Mouse (Mus musculus) stomach, embryonic 16.5 days (tissue): ENCODE data around the gene Gm6040. TPM values are rescaled to one million over a fixed set of nuclear protein-coding genes. Genes with fewer than 3 reads are reported as not detected.

Experiments
- ATAC-seq: fragments of 200-750 bp; cut with Nextera tagmentation; 2 replicates; pipeline ENCODE4 v1.8.0; 2017; ENCODE audit warnings: moderate number of reproducible peaks, moderate TSS enrichment; ENCODE audit not compliant: insufficient read depth, low FRiP score
- H3K27ac ChIP-seq: fragments of 300-500 bp; sonication (generic); 2 replicates; pipeline ENCODE4 v1.5.1; 2014; ENCODE audit warnings: low read length
- H3K27me3 ChIP-seq: fragments of 300-500 bp; sonication (generic); 2 replicates; pipeline ENCODE4 v1.6.1; 2014; ENCODE audit warnings: low read length, control low read depth, mixed read lengths; ENCODE audit not compliant: control insufficient read depth, insufficient read depth
- H3K36me3 ChIP-seq: fragments of 300-500 bp; sonication (generic); 2 replicates; pipeline ENCODE4 v1.6.1; 2014; ENCODE audit warnings: low read length; ENCODE audit not compliant: control insufficient read depth, insufficient read depth
- H3K4me1 ChIP-seq: fragments of 300-500 bp; sonication (generic); 2 replicates; pipeline ENCODE4 v1.6.1; 2014; ENCODE audit warnings: low read length, control low read depth, mixed read lengths; ENCODE audit not compliant: control insufficient read depth, insufficient read depth
- H3K4me2 ChIP-seq: fragments of 300-500 bp; sonication (generic); 2 replicates; pipeline ENCODE4 v1.6.1; 2014; ENCODE audit warnings: low read depth, low read length, mixed read lengths
- H3K4me3 ChIP-seq: fragments of 300-500 bp; sonication (generic); replicated peaks from 2 replicates; pipeline ENCODE4 v1.5.1; 2014; ENCODE audit warnings: mild to moderate bottlenecking, low read length
- H3K9ac ChIP-seq: fragments of 300-500 bp; sonication (generic); 2 replicates; pipeline ENCODE4 v1.6.1; 2014; ENCODE audit warnings: low read length
- H3K9me3 ChIP-seq: fragments of 300-500 bp; sonication (generic); replicated peaks from 2 replicates; pipeline ENCODE4 v1.6.1; 2016; ENCODE audit warnings: low read length, control low read depth; ENCODE audit not compliant: control insufficient read depth
- WGBS: fragments of 180-500 bp; shearing (Covaris S2); extraction: QIAGEN DNeasy Blood & Tissue Kit; methylation state at CpG from one replicate; pipeline ENCODE4 v1.1.7; 2014; 5-methylcytosine and 5-hydroxymethylcytosine counted together
- polyA plus RNA-seq: library from polyadenylated mRNA; unstranded; fragments of >200 nt; fragmentation: Nextera tagmentation; extraction: Ambion mirVana; gene quantifications from 2 replicates; pipeline ENCODE4 v1.2.1, GENCODE M21; 2015

The Gm6040 gene
- polyA plus RNA-seq: not detected in 2 replicates

DNA sequence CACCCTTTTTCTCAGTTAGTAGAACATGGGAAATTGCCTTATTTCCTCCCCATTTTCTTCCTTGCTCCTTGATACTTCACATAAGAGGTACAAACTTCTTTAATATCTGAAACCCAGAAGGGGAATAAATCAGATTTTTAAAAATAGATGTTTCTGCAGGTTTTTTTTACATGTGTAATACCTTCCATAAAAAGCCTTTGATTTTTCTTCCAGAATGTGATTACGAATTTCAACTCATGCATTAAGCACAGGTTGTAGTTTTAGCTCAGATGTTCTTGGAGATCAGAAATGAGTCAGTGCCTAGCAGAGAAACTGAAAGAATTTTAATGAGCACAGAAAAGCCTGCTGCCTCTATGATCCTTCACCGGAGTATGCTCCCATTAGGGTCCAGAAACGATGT, at the start of gene Gm6040:
Gene Gm6040, minus strand, starts transcription at position 101 of the 400 bp plus-strand sequence.
- no peak for ATAC-seq
- Histone ChIP-seq H3K27me3 (no peaks in the 10 kb centered on the region), H3K9ac (no peak within 1 kb of the TSS), H3K4me3 (no peak within 1 kb of the TSS), H3K36me3 (no peaks in the 10 kb centered on the region), H3K9me3 (no peaks in the 10 kb centered on the region), H3K27ac (no peak within 1 kb of the TSS), H3K4me1 (no peaks in the 10 kb centered on the region), H3K4me2 (no peak within 1 kb of the TSS)
- 75% methylated on average over 3 of the region's 3 CpGs for WGBS

- ATAC-seq: no peak
- no peak overlapping the region for H3K4me3 ChIP-seq
- 77% methylated on average over 2 of the region's 2 CpGs for WGBS
Observed at GRCm38 (mm10) chr8:20964531-20964930, 42.7 kb upstream of the Gm6040 start.

GRCm38 (mm10) chr8:20944610-20945009, 22.7 kb upstream of the Gm6040 start, which contains the start of gene AY761185:
TSS of gene AY761185 (minus strand) at chr8:20944710.
- Histone ChIP-seq H3K4me2 (no peak within 1 kb of the TSS), H3K4me1 (no peaks in the 10 kb centered on the region), H3K27me3 (no peaks in the 10 kb centered on the region), H3K36me3 (no peaks in the 10 kb centered on the region), H3K9me3 (no peaks in the 10 kb centered on the region), H3K27ac (no peak within 1 kb of the TSS), H3K4me3 (no peak within 1 kb of the TSS), H3K9ac (no peak within 1 kb of the TSS)
- WGBS: 69% methylated on average over 3 of the region's 3 CpGs
- ATAC-seq: no peak

More at GRCm38 (mm10) chr8:20964531-20964930, 42.7 kb upstream of the Gm6040 start:
- Histone ChIP-seq H3K9ac (no peak overlapping the region), H3K4me2 (no peak overlapping the region), H3K27me3 (no peaks in the 10 kb centered on the region), H3K9me3 (no peaks in the 10 kb centered on the region), H3K36me3 (no peaks in the 10 kb centered on the region), H3K4me1 (no peaks in the 10 kb centered on the region), H3K27ac (no peak overlapping the region)

DNA sequence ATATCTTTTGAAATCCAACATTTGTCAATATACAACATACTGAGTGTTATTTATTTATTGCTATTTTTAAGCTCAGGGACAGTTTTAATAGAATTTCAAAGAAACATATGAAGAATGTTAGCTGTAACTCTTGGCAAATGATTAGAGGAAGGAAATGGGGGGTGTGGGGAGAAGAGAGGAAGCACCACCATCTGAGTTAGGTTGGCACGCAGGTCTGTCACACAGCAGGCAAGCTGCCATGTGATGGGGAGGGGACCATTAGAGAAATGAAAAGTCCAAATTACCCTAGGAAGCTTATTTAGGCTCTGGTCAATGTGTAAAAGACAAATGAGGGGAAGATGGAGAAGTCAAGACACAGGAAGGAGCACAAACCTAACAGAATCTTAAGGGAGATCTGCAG, 9.6 kb downstream of the Gm6040 start:
- no peaks in the 10 kb centered on the region for H3K27me3 ChIP-seq
- 88% methylated on average over 1 of the region's 1 CpGs for WGBS
- no peak overlapping the region for H3K4me3 ChIP-seq
- no peak for ATAC-seq
- H3K36me3 ChIP-seq: no peaks in the 10 kb centered on the region
- H3K4me2 ChIP-seq: no peak overlapping the region
- H3K9ac ChIP-seq: no peak overlapping the region
- H3K27ac ChIP-seq: no peak overlapping the region
- H3K9me3 ChIP-seq: no peaks in the 10 kb centered on the region
- no peaks in the 10 kb centered on the region for H3K4me1 ChIP-seq

- no peak for ATAC-seq
- 62% methylated on average over 2 of the region's 2 CpGs for WGBS
Observed at GRCm38 (mm10) chr8:20908256-20908655, 13.6 kb downstream of the Gm6040 start.

DNA sequence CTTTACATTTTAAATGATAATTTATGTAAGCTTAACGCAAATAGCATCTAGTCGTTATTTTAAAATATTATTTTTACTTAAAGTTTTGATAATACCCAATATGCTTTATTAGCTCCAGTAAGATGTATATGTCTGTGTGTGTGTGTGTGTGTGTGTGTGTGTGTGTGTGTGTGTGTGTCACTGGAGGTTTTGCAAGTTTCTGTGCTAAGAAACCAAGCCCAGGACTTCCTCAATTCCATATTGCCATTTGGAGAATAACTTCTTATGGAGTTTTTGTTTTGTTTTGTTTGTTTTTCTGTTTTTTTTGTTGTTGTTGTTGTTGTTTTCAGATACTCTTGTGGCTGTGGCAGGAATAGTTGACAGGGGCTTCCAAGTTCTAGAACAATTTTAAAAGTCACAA, 14.8 kb downstream of the Gm6040 start:
- ATAC-seq: no peak
- Histone ChIP-seq H3K9me3 (no peaks in the 10 kb centered on the region), H3K36me3 (no peaks in the 10 kb centered on the region), H3K4me3 (no peak overlapping the region), H3K4me1 (no peaks in the 10 kb centered on the region), H3K9ac (no peak overlapping the region), H3K4me2 (no peak overlapping the region), H3K27me3 (no peaks in the 10 kb centered on the region), H3K27ac (no peak overlapping the region)
- WGBS: 89% methylated on average over 2 of the region's 2 CpGs

More at GRCm38 (mm10) chr8:20908256-20908655, 13.6 kb downstream of the Gm6040 start:
- no peaks in the 10 kb centered on the region for H3K36me3 ChIP-seq
- H3K9ac ChIP-seq: no peak overlapping the region
- no peak overlapping the region for H3K4me2 ChIP-seq
- no peak overlapping the region for H3K27ac ChIP-seq
- no peaks in the 10 kb centered on the region for H3K4me1 ChIP-seq
- H3K27me3 ChIP-seq: no peaks in the 10 kb centered on the region
- H3K9me3 ChIP-seq: no peaks in the 10 kb centered on the region
- no peak overlapping the region for H3K4me3 ChIP-seq

DNA sequence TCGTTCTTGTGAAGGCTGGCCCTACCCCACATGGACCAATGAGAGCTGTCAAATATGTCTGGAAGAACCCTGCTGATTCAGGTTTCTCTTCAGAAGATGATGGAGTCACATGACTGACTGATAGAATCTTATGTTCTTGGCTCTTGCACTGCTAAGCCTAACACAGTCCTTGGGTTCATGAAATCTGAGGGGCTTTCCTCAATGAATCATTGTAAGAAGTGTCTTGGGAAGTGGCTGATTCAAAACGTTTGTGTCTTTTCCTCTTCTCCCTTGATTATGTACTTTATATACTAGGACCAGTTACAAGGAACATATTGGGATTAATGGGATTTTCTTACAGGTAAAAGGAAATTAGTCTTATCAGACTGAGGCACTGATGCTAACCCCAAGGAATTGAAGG, 19.3 kb downstream of the Gm6040 start, which contains the start of gene Gm15056:
Gene Gm15056, minus strand, starts transcription at position 101 of the 400 bp plus-strand sequence.
- no peak for ATAC-seq

DNA sequence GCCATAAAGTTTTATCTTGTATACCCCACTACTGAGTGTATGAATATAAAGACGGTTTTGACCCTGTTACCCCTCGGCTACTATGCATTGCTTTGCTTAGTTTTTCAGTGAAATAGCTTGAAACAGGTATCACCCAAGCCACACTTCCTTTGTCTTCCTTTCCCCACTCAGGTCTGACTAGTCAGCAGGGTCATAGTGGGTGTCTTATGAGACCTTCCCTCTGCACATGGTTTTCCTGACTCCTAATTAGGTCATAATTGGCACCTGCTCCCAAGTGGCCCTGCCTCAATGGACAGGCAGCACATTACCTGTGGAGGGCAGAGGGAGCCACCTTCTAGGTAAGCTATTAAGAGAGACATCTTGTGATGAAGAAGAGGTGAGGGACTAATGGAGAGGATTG, 29.5 kb downstream of the Gm6040 start, which contains the start of gene Defb33:
Gene Defb33, plus strand, starts transcription at position 301 of the 400 bp plus-strand sequence.
- no peak for ATAC-seq
- Histone ChIP-seq H3K9me3 (no peaks in the 10 kb centered on the region), H3K4me1 (no peaks in the 10 kb centered on the region), H3K4me2 (no peak within 1 kb of the TSS), H3K27ac (no peak within 1 kb of the TSS), H3K36me3 (no peaks in the 10 kb centered on the region), H3K27me3 (no peaks in the 10 kb centered on the region), H3K9ac (no peak within 1 kb of the TSS), H3K4me3 (no peak within 1 kb of the TSS)
- 87% methylated on average over 2 of the region's 2 CpGs for WGBS

More for the DNA sequence above, 19.3 kb downstream of the Gm6040 start, which contains the start of gene Gm15056:
- H3K9ac ChIP-seq: no peak within 1 kb of the TSS
- WGBS: 44% methylated on average over 2 of the region's 2 CpGs
- H3K4me1 ChIP-seq: no peaks in the 10 kb centered on the region
- H3K4me2 ChIP-seq: no peak within 1 kb of the TSS
- H3K36me3 ChIP-seq: no peaks in the 10 kb centered on the region
- H3K9me3 ChIP-seq: no peaks in the 10 kb centered on the region
- no peak within 1 kb of the TSS for H3K27ac ChIP-seq
- no peak within 1 kb of the TSS for H3K4me3 ChIP-seq
- H3K27me3 ChIP-seq: no peaks in the 10 kb centered on the region

DNA sequence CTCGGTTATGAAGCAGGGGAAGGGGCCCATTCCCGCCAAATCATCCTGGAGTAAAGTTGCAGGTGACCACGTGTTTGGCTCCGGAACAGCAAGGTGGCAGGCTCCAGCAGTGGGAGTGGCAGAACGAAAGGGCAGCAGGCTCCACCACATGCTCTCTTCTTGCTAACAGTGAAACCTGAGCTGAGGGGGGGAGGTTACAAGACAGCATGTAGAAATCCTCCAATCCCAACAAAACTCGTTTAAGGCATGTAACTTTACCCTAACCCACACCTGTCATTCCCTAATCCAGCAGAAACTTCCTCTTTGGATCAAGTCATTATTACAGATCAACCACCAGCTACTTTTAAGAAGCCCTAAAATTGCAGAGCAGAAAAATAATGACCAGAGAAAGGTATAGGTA, 47.3 kb downstream of the Gm6040 start:
- Histone ChIP-seq H3K9ac (no peak overlapping the region), H3K4me1 (no peaks in the 10 kb centered on the region), H3K9me3 (no peaks in the 10 kb centered on the region), H3K4me2 (no peak overlapping the region), H3K27me3 (no peaks in the 10 kb centered on the region), H3K4me3 (no peak overlapping the region), H3K27ac (no peak overlapping the region), H3K36me3 (no peaks in the 10 kb centered on the region)
- WGBS: 29% methylated on average over 6 of the region's 6 CpGs
- ATAC-seq: no peak
